Mouse (Mus musculus) MEL (cell line): ENCODE results near the gene Wwtr1.

Source experiments
- CTCF ChIP-seq, 3 experiments: IDR thresholded peaks in 2 of 3; conservative IDR thresholded peaks in 1 of 3; 2 replicates each; pipeline ENCODE4 v1.5.1; 2011 to 2012; ENCODE audit warnings: low read length in 3 of 3, low read depth in 2 of 3, mild to moderate bottlenecking in 2 of 3, improper control_type of control experiment in 1 of 3, inconsistent platforms in 1 of 3, mixed read lengths in 1 of 3, moderate library complexity in 1 of 3; ENCODE audit not compliant: control insufficient read depth in 1 of 3, insufficient read depth in 1 of 3, poor library complexity in 1 of 3, severe bottlenecking in 1 of 3
- MAX ChIP-seq: IDR thresholded peaks from 2 replicates; pipeline ENCODE4 v1.6.1; 2011; ENCODE audit warnings: low read length, improper control_type of control experiment
- MYC ChIP-seq: IDR thresholded peaks from 2 replicates; pipeline ENCODE4 v1.6.1; 2011; ENCODE audit warnings: low read depth, mild to moderate bottlenecking, low read length, improper control_type of control experiment, moderate library complexity
- RCOR1 ChIP-seq: IDR thresholded peaks from 2 replicates; pipeline ENCODE4 v1.6.1; 2012; ENCODE audit warnings: low read depth, mild to moderate bottlenecking, inconsistent platforms, low read length, improper control_type of control experiment
- TCF12 ChIP-seq: IDR thresholded peaks from 2 replicates; pipeline ENCODE4 v1.6.1; 2014; ENCODE audit warnings: low read depth, mild to moderate bottlenecking, inconsistent platforms, low read length, improper control_type of control experiment, moderate library complexity
- USF1 ChIP-seq: IDR thresholded peaks from 2 replicates; pipeline ENCODE4 v1.6.1; 2014; ENCODE audit warnings: low read depth, mild to moderate bottlenecking, inconsistent platforms, low read length, improper control_type of control experiment, moderate library complexity
- USF2 ChIP-seq, 2 experiments: IDR thresholded peaks; 2 replicates each; pipeline ENCODE4 v1.6.1; 2011 to 2012; ENCODE audit warnings: improper control_type of control experiment in 2 of 2, low read length in 2 of 2, borderline replicate concordance in 1 of 2, inconsistent platforms in 1 of 2, low read depth in 1 of 2, mild to moderate bottlenecking in 1 of 2; ENCODE audit not compliant: insufficient read depth in 1 of 2

- TF ChIP-seq CTCF (IDR thresholded peaks at IDR 0.05 in 2 of 3, conservative IDR thresholded peaks at IDR 0.05 in 1 of 3; ENCODE audit: control insufficient read depth in 1 of 3, insufficient read depth in 1 of 3, low read depth in 2 of 3, low read length in 3 of 3, poor library complexity in 1 of 3, severe bottlenecking in 1 of 3) = no peak
- no peak for TF ChIP-seq USF2 (IDR thresholded peaks at IDR 0.05; ENCODE audit: borderline replicate concordance in 1 of 2, insufficient read depth in 1 of 2, low read depth in 1 of 2, low read length in 2 of 2)
- TF ChIP-seq MYC = no peak
- TF ChIP-seq TCF12 = no peak
- TF ChIP-seq MAX = no peak
- TF ChIP-seq USF1 = no peak
- TF ChIP-seq RCOR1 = no peak
Measured at GRCm38 (mm10) chr3:57532991-57533725, 42.6 kb downstream of the Wwtr1 start.
